Mouse (Mus musculus) layer of hippocampus, postnatal 25 days (tissue): ENCODE measurements around the gene Setd3. TPM values are rescaled to one million over a fixed set of nuclear protein-coding genes. Genes with fewer than 3 reads are reported as not detected.
A peak's percentile ranks its signal among the peaks of the same experiment; 100 is the strongest.

Experiments
- DNase-seq, 2 experiments: peaks; one replicate each; pipeline ENCODE4 v3.0.0; 2022; ENCODE audit warnings: mixed read lengths in 2 of 2, low spot score in 1 of 2; ENCODE audit errors: extremely low spot score in 1 of 2
- total RNA-seq, 2 experiments: library from RNA; stranded (reverse); gene quantifications; 2 replicates each; pipeline ENCODE4 v1.2.3; 2021

The Setd3 gene
- total RNA-seq, 2 experiments from 2014 or later: 127 to 136 TPM

DNA sequence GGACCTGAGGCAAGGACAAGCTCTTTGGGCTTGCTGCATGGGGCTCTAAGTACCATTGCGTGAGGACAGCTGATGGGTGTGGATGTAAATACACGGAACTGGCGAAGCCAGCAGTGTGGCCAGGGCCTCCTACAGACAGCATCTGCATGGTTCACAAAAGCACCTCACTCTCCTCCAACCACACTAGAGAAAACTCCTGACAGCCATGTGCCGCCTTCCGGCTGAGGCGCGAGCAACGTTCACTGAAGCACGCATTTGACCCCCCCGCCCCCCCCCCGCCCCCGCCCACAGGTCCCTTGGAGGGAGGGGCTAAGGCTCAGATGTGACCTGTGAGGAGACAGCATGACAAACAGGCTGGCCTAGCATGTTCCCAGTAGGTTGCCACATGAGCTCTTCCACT, 25.9 kb upstream of the Setd3 start:
- no peak for DNase-seq

DNA sequence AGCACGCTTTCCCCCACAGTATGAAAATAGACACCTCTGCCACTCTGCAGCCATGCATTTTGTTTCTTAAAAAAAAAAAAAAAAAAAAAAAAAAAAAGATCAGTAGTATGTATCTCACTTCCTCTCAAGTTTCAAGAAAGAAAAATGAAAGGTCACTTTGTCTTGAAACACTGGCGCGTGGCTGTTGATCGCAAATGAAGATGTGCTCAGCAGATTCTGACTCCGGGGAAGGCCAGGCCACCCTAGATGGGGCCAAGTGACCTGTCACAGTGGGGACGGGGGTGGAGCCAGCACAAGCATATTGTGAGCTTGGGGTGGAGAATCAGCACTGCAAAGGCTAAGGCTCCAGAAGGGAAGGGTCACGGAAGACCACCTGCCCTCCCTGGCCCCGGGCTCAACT, 24.8 kb upstream of the Setd3 start:
- DNase-seq: no peak

DNA sequence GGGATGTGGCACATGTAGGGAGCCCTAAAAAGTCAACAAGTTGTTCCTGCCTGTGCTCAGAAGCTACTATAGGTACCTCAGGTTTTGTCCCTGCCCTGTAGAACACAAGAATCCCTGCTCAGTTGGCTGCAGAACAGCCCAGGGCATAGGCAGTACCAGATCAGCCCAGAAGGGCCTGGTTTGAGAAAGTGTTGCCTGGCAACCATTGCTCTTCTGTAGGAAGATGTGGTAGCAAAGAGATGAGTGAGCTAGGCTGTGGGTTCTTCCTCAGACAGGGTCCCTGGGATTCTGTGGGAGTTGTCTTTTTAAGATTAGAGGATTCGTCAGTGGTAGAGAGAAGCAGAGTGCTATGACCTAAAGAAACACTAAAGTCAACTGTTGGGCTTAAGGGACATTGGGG, 21.0 kb upstream of the Setd3 start:
- DNase-seq: no peak

DNA sequence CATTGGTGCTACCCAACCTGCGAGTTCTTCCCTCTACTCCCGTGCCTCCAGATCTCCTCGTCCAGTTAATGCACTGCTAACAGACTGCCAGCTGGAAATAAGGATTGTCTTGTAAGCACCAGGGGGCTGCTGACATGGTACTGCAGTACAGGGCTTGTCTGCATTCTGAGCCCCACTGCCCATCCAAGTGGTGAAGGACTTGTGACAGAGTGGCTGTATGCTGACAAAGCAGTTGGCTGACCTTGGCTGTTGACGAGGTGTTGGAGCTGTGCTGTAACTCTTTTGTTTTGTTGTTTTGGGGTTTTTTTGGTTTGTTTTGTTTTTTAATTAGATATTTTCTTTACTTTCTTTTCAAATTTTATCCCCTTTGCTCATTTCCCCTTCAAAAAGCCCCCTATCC, 19.3 kb upstream of the Setd3 start:
- DNase-seq: no peak

DNA sequence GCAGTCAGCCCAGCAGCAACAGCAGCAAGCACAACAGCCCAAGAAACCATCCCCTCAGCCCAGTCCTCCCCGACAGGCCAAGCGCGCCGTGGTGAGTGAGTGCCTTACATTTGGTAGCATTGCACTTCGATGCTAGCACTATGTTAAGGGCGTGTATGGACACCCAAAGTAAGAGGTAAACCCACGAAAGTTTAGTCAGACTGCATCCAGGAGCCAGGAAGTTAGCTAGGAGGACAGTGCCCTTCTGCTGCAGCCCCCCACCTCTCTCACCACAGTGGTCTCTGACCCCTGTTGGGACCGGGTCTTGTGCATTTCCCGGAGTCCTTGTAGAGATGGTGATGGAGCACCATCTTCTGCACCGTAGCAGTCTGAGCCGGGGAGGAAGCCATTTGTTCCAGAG, 16.6 kb upstream of the Setd3 start:
- DNase-seq: no peak

DNA sequence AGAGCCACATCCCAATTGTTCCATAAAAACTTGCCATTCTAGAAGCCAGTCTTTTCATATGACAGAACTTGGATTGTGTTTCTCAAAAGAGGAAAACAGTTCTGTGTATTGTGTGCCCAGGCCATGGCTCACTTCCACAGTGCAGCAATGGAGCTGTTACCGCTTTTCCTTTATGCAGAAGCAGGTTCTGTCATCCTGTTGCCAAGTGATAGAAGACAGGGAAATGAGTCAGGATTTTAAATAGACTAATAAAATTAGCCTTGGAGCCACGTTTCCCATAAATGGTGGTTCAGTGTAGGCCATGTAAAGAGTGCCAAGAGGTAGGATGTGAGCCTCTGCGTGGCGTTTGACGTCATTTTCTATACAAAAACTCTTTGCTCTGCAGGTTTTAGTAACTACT, 14.8 kb upstream of the Setd3 start:
- no peak for DNase-seq

GRCm38 (mm10) chr12:108187541-108188091, 8.5 kb upstream of the Setd3 start:
- DNase-seq: no peak

GRCm38 (mm10) chr12:108181716-108182115, 2.6 kb upstream of the Setd3 start:
- no peak for DNase-seq

DNA sequence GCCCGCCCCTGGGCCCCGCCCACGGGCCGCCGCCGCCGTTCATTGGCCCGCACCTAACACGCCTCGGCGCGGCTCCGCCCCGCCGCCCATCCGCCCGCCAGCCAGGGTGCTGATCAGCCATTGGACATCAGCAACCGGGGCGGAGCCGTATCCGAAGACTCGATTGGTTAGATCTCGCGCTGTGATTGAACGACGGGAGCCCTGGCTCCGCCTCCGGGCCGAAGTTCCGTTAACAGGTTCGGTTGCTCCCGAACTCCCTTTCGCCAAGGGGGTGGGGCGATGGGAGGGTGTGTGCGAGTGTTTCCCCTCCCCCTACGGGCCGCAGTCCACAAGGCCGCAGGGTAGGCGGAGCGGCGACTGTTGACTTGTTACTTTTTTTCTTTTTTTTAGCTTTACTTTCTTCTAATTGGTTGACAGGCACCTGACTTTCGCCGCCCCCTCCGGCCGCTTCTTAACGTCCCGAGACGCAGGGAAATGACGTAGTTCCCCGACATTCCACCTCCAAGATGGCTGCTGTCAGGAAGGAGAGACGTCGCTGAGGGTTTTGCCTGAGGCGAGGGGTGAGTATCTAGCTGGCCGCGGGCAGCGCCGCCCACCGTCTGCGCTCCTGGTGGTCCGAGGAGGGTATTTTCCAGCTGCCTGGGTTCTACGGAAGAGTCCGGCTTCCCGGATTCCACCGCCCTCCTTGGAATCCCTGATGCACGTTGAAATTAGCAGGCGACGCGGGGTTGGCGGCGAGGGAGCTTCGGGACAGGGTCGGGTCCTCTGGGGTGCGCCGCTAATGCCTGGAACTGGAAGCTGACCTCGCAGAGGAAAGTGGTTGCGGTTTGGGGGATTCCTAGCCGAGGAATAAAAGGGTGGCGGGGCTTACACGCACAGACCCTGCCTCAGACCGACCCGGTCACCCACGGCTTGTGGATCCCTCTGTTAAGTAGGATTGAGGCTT, 480 bp upstream of the Setd3 start, which contains the start of gene Ccnk:
Gene Ccnk (plus strand): TSS at position 259 of the 946 bp plus-strand sequence.
- peak; percentile 85 to 92 for DNase-seq

DNA sequence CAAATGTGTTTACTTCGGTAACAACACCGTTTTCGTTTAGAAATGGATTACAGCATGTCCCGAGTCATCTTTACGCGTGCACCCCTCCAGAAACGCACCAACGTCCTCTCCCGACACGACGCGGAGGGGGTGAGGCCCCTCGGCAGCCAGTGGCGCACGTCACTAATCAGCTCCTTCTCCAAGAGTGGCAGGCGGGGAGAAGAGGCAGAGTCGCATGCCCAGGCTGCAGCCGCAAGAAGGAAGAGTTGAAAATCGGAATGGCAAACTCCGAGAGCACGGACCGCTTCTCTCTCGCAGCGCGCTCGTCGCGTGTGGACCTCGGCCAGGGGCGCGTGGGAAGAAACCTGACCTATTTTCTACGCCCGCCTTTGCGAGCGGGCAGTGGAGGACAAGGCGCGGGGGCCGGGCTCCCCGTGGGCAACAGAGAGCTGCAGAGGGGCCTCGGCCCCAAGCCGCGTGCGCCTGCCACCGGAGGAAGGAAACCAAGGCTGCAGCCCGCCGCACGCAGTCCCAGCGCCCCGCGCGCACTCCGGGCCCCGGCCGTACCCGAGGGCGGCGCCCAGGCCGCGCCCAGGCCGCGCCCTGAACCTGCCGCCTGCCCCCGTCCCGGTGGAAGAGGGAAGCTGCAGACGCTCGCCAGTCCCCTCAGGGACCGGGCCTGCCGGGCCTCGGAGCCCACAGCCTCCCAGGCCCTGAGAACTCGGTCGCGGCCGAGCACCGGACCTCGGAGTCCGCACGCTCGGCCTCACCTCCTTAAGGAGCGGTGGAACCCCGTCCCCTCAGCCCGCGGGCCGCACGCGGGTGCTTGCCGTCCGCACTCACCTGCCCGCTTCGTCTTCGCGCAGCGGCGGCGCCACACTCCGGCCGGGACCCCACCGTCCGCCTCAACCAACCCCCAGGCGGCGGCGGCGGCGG, 526 bp downstream of the Setd3 start:
- peak; percentile 44 to 53 for DNase-seq

GRCm38 (mm10) chr12:108176366-108176765, 2.7 kb downstream of the Setd3 start:
- no peak for DNase-seq

GRCm38 (mm10) chr12:108174606-108175505, 4.3 kb downstream of the Setd3 start:
- no peak for DNase-seq

GRCm38 (mm10) chr12:108172639-108173038, 6.5 kb downstream of the Setd3 start:
- no peak for DNase-seq

- DNase-seq: no peak
Observed at GRCm38 (mm10) chr12:108171336-108171735, 7.8 kb downstream of the Setd3 start.

DNA sequence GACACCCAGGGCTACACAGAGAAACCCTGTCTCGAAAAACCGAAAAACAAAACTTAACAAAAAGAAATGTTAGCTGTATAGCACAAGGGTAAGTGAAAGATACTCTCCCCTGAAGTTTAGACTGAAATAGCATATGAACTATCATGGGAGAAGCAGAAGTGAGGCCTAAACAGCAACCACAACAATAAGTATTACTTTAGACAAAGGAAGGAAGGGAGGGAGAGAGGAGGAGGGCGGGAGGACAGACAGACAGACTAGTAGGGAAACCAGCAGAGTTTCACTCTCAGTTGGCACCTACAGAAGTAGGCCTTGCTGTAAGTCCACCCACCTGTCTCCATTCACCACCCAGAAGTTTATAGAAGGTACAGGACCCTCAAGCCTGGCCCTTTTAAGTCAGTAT, 8.6 kb downstream of the Setd3 start:
- no peak for DNase-seq

GRCm38 (mm10) chr12:108168909-108169308, 10.2 kb downstream of the Setd3 start:
- DNase-seq: no peak

DNA sequence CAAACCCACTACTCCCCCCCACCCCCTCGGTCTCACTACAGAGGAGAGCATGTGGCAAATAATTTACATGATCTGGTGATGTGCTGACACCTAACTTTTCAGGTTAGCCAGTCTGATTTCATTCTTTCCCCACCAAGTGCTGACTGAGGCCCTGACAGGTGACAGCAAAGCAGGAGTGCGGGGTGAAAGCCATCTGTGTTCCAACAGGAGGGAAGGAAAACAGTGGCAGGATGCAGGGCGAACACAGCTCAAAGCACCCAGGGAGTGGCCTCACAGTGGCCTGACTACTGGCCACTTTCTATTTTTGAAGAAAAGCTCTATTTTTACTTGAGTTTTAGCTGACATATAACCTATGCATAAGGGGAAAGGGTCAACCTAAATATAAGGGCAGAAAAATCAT, 15.4 kb downstream of the Setd3 start:
- DNase-seq: no peak

DNA sequence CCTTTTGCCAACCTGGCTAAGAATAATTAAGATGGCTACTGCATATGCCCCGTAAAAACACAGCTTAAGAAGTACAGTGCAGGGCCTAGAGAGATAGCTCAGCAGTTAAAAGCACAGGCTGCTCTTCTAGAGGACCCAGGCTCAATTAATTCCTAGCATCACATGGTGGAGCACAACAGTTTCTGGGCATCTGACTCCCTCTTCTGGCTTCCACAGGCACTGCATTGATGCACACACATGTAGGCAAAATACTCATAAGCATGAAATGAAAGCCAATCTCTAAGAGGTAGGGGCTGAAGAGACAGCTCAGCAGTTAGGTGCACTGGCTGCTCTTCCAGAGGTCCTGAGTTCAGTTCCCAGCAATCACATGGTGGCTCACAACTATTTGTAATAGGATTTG, 17.1 kb downstream of the Setd3 start:
- DNase-seq: peak in 1 of 2 experiments; percentile 26

- DNase-seq: no peak
Observed at GRCm38 (mm10) chr12:108159863-108160262, 19.3 kb downstream of the Setd3 start.

- no peak for DNase-seq
Observed at GRCm38 (mm10) chr12:108152743-108153142, 26.4 kb downstream of the Setd3 start.
